Mouse (Mus musculus): ENCODE measurements around the gene Tmem130.

- TF ChIP-seq CTCF (IDR thresholded peaks at IDR 0.05; ENCODE audit: borderline replicate concordance, extremely low read depth, insufficient read depth, insufficient read length): no peak
- TF ChIP-seq POLR2A (IDR thresholded peaks at IDR 0.05; ENCODE audit: borderline replicate concordance, extremely low read depth, insufficient read depth, insufficient read length, poor library complexity, severe bottlenecking): no peak
Measured at GRCm38 (mm10) chr5:144755191-144755590, 6.4 kb downstream of the Tmem130 start.
